Mouse (Mus musculus) kidney, postnatal 14 days (tissue): Measurements from ENCODE around the gene Mrpl10.

ENCODE experiments used
- DNase-seq: peaks from one replicate; pipeline ENCODE4 v3.0.0; 2022; ENCODE audit warnings: mixed read lengths

Gene Mrpl10

DNA sequence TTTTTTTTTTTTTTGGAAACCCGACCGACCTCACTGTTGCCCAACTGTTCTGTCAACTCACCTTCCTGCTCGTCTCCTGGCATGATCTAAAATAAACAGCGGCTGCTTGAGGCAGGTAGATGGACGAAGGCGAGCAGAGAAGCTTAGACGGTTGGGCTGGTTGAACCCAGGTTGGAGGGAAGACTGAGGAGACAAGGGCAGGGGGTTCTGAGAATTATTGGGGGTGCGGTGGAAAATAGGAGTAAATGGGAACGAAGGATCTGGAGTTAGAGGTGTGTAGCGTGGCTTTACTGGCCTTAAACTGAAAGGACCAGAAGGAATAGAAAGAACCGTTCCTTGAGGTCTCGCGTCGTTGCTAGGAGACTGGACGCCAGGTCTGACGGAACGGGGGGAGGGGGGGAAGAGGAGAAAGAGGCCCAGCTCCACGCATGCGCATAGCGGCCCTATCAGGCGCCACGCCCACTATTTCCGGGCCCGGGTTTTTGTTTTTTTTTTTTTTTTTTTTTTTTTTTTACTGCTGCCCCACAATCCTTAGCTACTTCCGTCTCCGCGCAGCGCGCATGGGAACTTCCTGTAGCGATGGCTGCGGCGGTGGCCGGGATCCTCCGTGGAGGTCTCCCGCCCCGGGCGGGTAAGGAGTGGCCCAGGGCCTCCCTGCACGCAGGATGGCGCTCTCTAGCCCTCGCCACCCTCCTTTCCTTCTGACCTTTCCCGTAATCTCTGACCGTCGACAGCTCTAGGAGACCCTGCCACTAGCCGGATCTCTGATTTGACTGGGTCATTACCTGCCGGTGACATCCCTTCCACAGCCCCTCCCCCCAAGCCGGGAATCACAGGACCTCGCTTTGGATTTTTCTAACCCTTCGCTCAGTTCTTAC, at the start of gene Mrpl10, which contains the start of gene Lrrc46:
TSS of gene Mrpl10 (plus strand) at position 539 of the 878 bp plus-strand sequence.
TSS of gene Lrrc46 (minus strand) at position 386 of the 878 bp plus-strand sequence.
- peak; percentile 93 for DNase-seq

DNA sequence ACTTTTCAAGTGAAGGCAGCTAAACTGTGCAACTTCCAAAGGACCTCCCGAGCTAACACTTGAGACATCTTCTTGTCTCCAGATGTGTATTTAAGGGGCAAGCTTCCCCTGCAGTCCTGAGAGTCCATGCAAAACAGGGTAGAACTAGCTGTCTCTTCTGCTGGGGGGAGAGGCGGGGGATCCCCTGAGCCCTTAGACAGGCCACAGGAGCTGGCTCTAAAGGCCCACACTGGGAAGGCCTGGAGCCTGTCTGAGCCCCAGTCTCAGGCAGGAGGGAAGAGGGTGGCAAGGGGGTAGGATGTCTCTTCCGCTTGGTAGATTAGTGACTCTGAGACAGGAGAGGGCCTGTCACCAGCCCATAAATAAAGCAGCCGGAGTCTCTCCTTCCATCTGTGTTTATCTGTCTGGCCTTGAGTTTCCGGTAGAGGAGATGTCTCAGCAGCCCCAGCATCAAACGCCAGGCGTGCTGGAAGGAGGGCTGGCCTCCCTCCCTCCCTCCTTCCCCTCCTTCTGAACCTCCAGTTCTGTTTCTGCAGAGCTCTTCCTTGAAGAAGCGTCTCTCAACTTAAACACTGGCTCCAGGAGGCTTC, 48.5 kb upstream of the Mrpl10 start:
- DNase-seq: no peak

- no peak for DNase-seq
Measured at GRCm38 (mm10) chr11:96995031-96995430, 46.3 kb upstream of the Mrpl10 start.

GRCm38 (mm10) chr11:96995836-96996772, 45.3 kb upstream of the Mrpl10 start:
- no peak for DNase-seq

GRCm38 (mm10) chr11:96996773-96997379, 44.5 kb upstream of the Mrpl10 start:
- no peak for DNase-seq

GRCm38 (mm10) chr11:96997380-96997956, 43.9 kb upstream of the Mrpl10 start:
- DNase-seq: peak; percentile 68

DNA sequence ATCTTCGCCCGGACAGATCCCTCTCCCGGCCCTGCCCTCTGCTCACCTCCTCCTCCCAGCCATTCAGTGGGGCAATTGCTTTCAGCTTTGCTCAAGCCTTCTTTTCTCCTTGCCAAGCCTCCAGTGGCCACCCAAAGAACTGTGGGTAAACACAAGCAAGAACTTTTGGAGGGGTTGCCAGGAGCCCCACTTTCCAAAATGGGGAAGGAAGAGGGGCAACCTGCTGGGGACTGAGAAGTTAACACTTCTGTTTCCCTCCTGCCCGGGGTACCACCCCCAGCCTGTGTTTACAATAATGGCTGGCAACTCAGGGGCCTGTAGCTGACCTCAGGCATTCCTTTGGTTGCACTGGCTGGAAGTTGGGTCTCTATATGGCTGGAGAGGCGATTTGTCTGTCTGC, 38.2 kb upstream of the Mrpl10 start:
- no peak for DNase-seq

GRCm38 (mm10) chr11:97007093-97007794, 34.1 kb upstream of the Mrpl10 start:
- no peak for DNase-seq

GRCm38 (mm10) chr11:97009198-97009790, 32.1 kb upstream of the Mrpl10 start:
- DNase-seq: no peak

DNA sequence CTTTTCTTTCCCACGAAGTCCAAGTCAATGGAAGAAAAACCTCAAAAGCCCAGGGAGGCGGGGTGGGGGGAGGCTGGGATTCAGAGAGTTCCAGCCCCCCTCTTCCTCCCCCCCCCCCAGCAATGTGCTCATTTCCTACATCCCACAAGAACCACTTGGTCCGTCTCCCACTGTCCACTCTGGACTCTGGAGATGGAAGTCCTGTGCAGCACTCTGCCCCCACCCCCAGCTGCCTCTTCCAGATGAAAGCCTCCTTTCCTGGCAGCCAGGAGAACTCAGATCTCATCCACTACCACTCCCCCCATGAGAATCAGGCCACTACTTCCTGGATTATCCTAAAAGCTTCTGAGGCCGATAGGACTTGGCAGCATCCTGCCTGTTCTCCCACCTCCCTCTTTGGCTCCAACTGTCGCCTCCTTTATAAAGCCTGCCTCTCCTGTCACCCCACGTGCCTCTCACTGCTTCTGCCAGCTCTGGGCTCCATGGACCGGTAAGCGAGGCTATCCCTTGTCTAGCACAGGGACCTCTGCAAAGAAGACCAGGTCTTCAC, 28.2 kb upstream of the Mrpl10 start, which contains the start of gene Sp6:
TSS of gene Sp6 (plus strand) at position 274 of the 550 bp plus-strand sequence.
- DNase-seq: no peak

DNA sequence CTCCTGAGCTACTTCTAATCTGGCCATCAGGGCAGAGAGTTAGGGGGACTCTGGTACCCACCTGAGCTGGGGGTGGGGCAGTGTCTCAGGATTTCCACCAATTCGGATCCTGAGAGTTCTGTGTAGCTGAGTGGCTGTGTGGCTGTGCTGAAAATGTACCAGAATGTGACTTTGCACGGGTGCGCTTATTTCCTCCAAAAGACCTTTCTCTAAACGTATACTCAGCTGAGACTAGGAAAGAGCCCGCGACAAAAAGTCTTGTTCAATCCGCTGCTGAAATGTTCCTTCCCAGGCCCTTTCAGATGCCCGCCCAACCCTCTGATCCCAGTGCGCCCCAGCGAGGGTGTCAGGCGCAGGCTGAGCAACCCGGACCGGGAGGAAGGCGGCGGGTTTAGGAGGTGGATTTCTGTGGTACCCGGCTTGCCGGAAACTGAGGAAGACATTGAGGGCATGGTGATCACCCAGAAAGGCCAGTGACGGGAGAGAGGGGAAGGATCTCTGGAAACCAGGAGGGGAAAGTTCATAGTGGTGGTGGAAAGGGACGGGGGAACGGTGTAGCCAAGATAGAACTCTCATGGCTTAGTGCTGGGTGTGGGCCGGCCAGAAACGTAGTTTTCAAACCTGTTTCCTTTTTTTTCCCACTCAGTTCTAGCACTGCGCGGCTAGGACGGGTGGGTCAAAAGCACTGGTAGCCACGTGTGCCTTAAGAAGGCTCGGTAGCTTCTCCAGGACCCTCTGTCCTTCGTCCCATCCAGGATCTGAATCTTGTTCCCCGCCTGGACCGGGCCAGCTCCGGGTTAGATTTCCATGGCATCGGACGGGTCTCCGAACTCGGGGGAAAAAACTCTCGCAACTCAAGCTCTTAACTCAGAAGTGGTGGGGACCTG, 23.4 kb upstream of the Mrpl10 start:
- no peak for DNase-seq

DNA sequence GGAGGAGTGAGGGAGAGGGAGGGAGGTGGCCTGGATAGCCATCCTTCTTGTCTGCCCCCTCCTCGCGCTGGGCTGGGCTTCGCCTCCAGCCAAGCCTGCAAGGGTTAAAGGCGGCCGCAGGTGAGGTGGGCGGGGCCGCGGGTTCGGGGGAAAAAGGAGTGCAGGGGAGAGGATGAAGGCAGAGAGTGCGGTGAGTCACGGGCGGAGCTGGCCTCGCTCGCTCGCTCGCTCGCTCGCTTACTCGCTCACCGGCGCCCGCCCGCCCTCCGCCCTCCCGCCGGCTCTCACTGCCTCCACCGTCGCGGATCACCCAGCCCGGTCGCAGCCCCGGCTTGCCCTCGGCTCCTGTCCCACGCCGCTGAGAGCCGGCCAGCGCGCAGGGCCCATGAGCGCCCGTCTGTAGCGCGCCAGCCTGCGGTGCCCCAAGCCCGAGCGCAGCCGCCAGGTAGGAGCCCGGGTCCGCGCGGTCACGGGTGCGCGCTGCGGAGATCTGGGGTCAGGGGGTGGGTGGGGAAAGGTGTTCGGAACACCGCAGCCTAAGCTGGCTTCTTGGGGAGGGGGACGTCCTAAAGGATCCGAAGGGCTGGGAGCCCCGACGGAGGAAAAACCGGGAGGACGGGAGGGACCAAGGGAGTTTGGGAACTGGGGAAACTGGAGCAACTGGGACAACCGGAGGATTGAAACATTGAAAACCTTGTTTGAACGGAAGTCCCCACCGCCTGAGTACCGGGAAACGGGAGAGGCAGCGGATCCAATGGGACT, 22.6 kb upstream of the Mrpl10 start:
- peak; percentile 34 for DNase-seq

GRCm38 (mm10) chr11:97019345-97019708, 22.0 kb upstream of the Mrpl10 start:
- no peak for DNase-seq

DNA sequence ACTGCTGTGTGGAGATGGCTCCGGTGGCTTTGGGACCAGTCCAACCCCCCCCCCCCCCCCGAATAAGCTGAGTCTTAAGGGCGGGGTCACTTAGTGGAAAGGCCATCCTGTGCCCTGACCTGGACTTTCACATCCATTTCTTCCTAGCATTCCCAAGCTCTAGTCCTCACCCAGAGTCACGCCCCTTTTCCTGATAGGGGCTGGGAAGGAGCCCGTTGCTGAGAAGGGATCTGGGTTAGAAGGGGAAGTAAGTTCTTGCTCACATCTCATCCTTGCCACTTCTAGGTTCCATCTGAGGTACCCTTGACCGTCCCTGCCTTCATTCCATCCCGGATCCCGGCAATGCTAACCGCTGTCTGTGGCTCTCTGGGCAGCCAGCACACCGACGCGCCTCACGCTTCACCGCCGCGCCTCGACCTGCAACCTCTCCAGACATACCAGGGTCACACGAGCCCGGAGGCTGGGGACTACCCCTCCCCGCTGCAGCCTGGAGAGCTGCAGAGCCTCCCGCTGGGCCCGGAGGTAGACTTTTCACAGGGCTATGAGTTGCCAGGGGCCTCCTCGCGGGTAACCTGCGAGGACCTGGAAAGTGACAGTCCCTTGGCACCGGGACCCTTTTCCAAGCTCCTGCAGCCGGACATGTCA, 20.1 kb upstream of the Mrpl10 start:
- no peak for DNase-seq

- DNase-seq: peak; percentile 82
Measured at GRCm38 (mm10) chr11:97021873-97022484, 19.4 kb upstream of the Mrpl10 start.

DNA sequence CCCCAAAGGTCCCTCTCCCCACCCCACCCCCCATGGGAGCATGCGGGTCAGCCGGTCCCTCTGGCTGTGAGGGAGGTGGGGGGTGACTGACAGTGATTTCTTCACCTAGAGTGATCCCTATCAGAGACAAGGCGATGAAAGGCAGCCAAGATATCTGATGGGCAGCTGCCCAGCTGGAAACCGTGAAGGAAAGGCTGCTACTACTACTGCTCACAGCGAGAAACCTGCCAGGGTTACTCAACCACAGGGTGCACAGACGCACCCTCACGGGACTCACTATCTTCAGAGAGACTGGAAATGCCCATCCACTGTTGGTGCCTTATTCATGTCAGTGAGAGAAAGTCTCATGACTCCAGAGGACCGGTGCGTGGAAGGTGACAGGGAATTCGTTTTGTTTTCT, 16.4 kb upstream of the Mrpl10 start:
- no peak for DNase-seq

GRCm38 (mm10) chr11:97025721-97026344, 15.5 kb upstream of the Mrpl10 start:
- peak; percentile 90 for DNase-seq
